Mouse (Mus musculus) cerebellum, adult 2 months (tissue): ENCODE data around the gene Meis1. TPM values are rescaled to one million over a fixed set of nuclear protein-coding genes. Genes with fewer than 3 reads are reported as not detected.

Experiments
- DNase-seq, 2 experiments: peaks; one replicate each; pipeline ENCODE4 v3.0.0; 2021
- H3K27ac ChIP-seq: fragments of 200-500 bp; 2 replicates; pipeline ENCODE4 v1.5.1; 2012; ENCODE audit warnings: low read length, control low read depth, inconsistent platforms; ENCODE audit not compliant: insufficient read depth
- H3K27me3 ChIP-seq: fragments of 200-500 bp; 2 replicates; pipeline ENCODE4 v1.6.1; 2012; ENCODE audit warnings: inconsistent platforms, mild to moderate bottlenecking, low read length, moderate library complexity; ENCODE audit not compliant: control insufficient read depth, insufficient read depth
- H3K4me1 ChIP-seq: fragments of 200-500 bp; 2 replicates; pipeline ENCODE4 v1.6.1; 2011; ENCODE audit warnings: low read length; ENCODE audit not compliant: control insufficient read depth, insufficient read depth
- H3K4me3 ChIP-seq: fragments of 200-500 bp; replicated peaks from 2 replicates; pipeline ENCODE3; 2011; ENCODE audit warnings: mild to moderate bottlenecking, low read depth, low read length, control low read depth; ENCODE audit not compliant: insufficient read depth
- CTCF ChIP-seq: fragments of 200-500 bp; IDR thresholded peaks from 2 replicates; pipeline ENCODE4 v1.5.1; 2011; ENCODE audit warnings: low read depth, mild to moderate bottlenecking, control low read depth, low read length, moderate library complexity, borderline replicate concordance; ENCODE audit not compliant: insufficient read depth
- POLR2A ChIP-seq: fragments of 200-500 bp; IDR thresholded peaks from 2 replicates; pipeline ENCODE4 v1.6.1; 2011; ENCODE audit warnings: low read length, control low read depth, borderline replicate concordance; ENCODE audit not compliant: insufficient read depth
- WGBS: fragments of 180-500 bp; shearing (Covaris S2); methylation state at CpG from one replicate; pipeline ENCODE4 v1.1.7; 2018; 5-methylcytosine and 5-hydroxymethylcytosine counted together
- polyA plus RNA-seq: library from polyadenylated mRNA; depleted of rRNA; stranded (reverse); fragments of >200 nt; gene quantifications from 2 replicates; pipeline ENCODE4 v1.2.3, GENCODE M21; 2012

The Meis1 gene
- polyA plus RNA-seq, 1 experiment: 46.3 TPM

GRCm38 (mm10) chr11:19007068-19007467, 11.7 kb downstream of the Meis1 start:
- Histone ChIP-seq H3K4me1 (peaks cover 11% of the 10 kb centered on the region), H3K27me3 (no peaks in the 10 kb centered on the region), H3K27ac (peak overlapping the region; percentile 73; the same call in 1 of the 2 replicates), H3K4me3 (no peak overlapping the region)
- no peak for DNase-seq
- TF ChIP-seq POLR2A (no peak), CTCF (no peak)
- WGBS: 22% methylated on average over 5 of the region's 5 CpGs

DNA sequence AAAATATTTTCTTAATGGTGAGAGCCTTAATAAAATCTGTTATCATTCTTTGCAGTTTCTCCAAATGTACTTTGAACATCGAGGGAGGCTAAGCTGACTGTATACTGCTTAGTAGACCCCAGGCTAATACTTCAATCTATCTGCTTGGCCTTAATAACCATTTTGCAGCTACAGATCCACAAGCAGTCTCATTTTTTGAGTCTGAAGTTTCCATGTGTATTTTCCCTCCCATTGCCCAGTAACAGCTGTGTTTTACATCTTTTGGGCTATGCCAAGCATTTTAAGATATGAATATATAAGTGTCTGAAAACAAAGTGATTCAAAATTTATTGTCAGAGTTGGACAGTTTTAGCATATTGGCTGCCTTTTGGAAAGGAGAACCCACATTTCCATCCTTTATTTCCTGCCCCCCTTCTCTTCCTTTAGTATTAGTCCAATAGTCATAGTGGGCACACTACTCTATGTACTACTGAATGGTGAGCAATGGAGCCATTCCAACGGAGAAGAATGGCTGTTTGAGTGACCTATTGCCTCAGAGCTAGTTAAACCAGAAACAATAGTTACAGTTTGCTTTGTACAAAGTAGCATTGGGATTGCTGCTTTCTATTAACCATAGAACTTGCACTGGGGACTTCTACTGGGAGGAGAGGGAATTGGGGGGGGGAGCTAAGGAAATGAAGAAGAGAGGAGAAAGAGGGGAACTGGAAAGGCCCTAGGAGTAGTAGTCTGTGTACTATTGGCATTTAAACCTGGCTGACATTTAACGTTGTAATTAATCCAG, 12.7 kb downstream of the Meis1 start:
- H3K4me3 ChIP-seq: no peak overlapping the region
- no peaks in the 10 kb centered on the region for H3K27me3 ChIP-seq
- no peak for TF ChIP-seq POLR2A
- no peak for TF ChIP-seq CTCF
- peaks cover 9% of the 10 kb centered on the region for H3K4me1 ChIP-seq
- DNase-seq: no peak
- no peak overlapping the region for H3K27ac ChIP-seq
- 35% methylated on average over 3 of the region's 3 CpGs for WGBS

GRCm38 (mm10) chr11:19005007-19005912, 13.5 kb downstream of the Meis1 start:
- Histone ChIP-seq H3K27ac (no peak overlapping the region), H3K4me3 (no peak overlapping the region), H3K27me3 (no peaks in the 10 kb centered on the region), H3K4me1 (peaks cover 9% of the 10 kb centered on the region)
- no peak for TF ChIP-seq CTCF
- TF ChIP-seq POLR2A: no peak
- DNase-seq: no peak
- WGBS: 75% methylated on average over 9 of the region's 9 CpGs

DNA sequence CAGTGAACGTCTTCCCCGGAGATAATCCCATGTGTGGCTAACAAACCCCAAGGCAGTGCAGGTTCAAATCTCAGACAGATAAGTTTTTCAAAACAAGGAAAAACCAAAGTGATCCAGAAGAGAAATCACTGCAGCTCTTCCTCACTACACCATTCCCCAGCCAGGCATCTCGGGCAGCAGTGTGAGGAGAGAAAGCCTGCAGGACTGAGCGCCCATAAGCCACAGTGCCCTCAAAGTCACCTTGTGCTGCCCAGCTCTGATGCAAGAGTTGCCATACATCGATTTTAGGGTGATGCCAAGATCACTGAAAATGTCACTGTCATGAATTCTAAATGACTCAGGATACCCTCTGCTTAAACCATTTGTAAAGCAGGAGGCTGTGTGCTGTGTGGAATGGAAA, 15.7 kb downstream of the Meis1 start:
- 35% methylated on average over 5 of the region's 5 CpGs for WGBS
- Histone ChIP-seq H3K27ac (no peak overlapping the region), H3K27me3 (no peaks in the 10 kb centered on the region), H3K4me3 (no peak overlapping the region), H3K4me1 (0 out of 2 replicates have a peak, but pooled peaks cover 2% of the 10 kb centered on the region)
- DNase-seq: no peak
- TF ChIP-seq POLR2A: no peak

DNA sequence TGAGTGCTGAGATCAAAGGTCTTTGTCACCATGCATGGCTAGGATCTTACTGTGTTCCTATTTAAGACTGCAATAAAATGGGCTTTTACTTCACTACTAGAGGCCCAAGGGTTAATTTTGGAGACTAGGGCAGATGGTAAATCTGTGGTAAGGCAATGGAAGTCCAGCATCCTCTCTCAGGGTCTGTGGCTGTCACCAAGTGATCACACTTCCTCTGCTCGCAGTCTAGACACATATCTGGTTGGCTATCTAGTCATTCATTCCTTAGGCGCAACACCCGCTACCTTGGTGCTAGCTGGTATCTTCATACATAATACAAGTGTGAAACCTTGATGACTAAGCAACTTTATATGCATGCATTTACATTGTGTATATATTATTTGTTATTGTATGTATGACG, 22.0 kb downstream of the Meis1 start:
- no peak overlapping the region for H3K4me3 ChIP-seq
- no peaks in the 10 kb centered on the region for H3K27me3 ChIP-seq
- WGBS: 83% methylated on average over 4 of the region's 4 CpGs
- TF ChIP-seq CTCF: no peak
- no peak for TF ChIP-seq POLR2A
- H3K27ac ChIP-seq: no peak overlapping the region
- no peak for DNase-seq
- 0 out of 2 replicates have a peak, but pooled peaks cover 3% of the 10 kb centered on the region for H3K4me1 ChIP-seq

DNA sequence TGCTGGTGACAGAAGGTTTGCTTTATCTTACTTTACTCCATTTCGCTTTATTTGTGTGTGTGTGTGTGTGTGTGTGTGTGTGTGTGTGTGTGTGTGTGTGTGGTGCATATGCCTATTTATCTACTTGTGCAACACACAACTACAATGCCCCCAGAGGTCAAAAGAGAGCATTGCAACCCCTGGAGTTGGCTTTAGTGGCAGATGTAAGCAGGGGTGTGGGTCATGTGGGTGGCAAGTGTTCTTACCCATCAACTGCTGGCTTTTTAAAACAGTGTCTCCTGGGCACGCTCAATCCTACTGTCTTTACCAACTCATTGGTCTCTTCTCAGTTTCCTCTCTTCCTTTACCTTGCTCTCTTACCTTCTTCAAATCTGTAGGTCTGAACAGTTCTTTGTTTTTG, 22.5 kb downstream of the Meis1 start:
- H3K4me3 ChIP-seq: no peak overlapping the region
- no peaks in the 10 kb centered on the region for H3K27me3 ChIP-seq
- TF ChIP-seq CTCF: peak; percentile 18; the same call in 1 of the 2 replicates
- TF ChIP-seq POLR2A: no peak
- no peak for DNase-seq
- 92% methylated on average over 2 of the region's 2 CpGs for WGBS
- H3K27ac ChIP-seq: no peak overlapping the region
- H3K4me1 ChIP-seq: 0 out of 2 replicates have a peak, but pooled peaks cover 3% of the 10 kb centered on the region

DNA sequence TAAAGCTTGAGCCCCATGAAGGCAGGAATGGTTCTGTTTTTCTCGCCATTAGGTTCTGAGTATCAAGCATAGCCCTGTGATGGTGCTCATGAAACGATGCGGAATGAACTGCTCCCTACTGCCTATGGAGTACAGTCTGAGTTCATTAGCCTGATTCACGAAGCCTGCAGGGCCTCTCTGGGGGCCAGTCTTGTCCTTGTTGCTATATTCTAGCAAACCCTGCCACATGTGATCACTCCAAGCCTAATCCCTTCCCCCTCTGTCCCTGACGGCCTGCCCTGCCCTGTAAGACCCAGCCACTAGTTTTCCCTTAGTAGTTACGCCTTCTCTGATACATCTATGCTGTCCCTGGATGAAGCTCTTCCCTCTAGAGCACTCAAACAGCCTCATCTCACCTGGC, 26.0 kb downstream of the Meis1 start:
- WGBS: 58% methylated on average over 6 of the region's 6 CpGs
- no peak for DNase-seq
- Histone ChIP-seq H3K4me3 (no peak overlapping the region), H3K4me1 (peaks cover 12% of the 10 kb centered on the region), H3K27ac (no peak overlapping the region), H3K27me3 (no peaks in the 10 kb centered on the region)
- no peak for TF ChIP-seq CTCF
- no peak for TF ChIP-seq POLR2A

DNA sequence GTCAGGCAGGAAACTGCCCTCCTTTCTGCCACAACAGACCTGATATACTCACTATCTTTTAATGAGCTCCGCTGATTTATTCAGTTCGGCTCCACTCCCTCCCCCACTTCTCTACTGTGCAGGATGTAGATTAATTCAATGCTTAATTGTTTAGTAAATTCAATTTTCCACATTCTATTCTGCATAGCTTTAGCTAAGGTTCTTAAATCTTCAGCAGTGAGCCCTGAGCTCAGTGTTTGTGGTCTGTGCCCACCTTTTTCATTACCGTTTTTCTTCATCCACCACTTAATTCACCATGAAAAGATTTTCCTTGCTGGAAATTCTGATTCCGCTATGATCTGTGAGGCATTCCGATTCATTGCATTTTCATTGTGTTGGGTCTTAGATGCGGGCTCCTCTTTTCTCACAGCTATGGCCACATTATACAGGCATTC, 28.5 kb downstream of the Meis1 start:
- TF ChIP-seq CTCF (no peak), POLR2A (no peak)
- no peaks in the 10 kb centered on the region for H3K27me3 ChIP-seq
- no peak overlapping the region for H3K4me3 ChIP-seq
- WGBS: 57% methylated on average over 6 of the region's 6 CpGs
- no peak for DNase-seq
- peaks cover 19% of the 10 kb centered on the region for H3K4me1 ChIP-seq
- H3K27ac ChIP-seq: no peak overlapping the region; the same call in 1 of the 2 replicates
